Mouse (Mus musculus): ENCODE results near the gene Zfp202. TPM values are rescaled to one million over a fixed set of nuclear protein-coding genes. Genes with fewer than 3 reads are reported as not detected.
A peak's percentile ranks its signal among the peaks of the same experiment; 100 is the strongest.
"Not testable (repeated sequence)": the region's sequence is repeated elsewhere in the genome, so short reads cannot be mapped to it uniquely, and the experiment has no call there.

Gene Zfp202
- polyA plus RNA-seq (2016; fragmentation: Nextera tagmentation; extraction: Ambion mirVana), result 9.5 and 9.6 TPM in 2 replicates

GRCm38 (mm10) chr9:40192098-40193038 is at the start of gene Zfp202:
Zfp202 (plus strand) TSS chr9:40192316.
- H3K9ac ChIP-seq, result peak within 1 kb of the TSS; percentile 76
- H3K4me3 ChIP-seq, result peak within 1 kb of the TSS; percentile 72
- peak within 1 kb of the TSS; percentile 36 for H3K27ac ChIP-seq
- no peaks in the 10 kb centered on the region for H3K9me3 ChIP-seq
- peak; percentile 95 for ATAC-seq (ENCODE audit: insufficient number of reproducible peaks, insufficient read depth, low FRiP score, low TSS enrichment)
- H3K4me2 ChIP-seq (replicated peaks), result peak within 1 kb of the TSS; percentile 76
- 0% methylated on average over 59 of the region's 63 CpGs for WGBS
- H3K27me3 ChIP-seq, result no peaks in the 10 kb centered on the region
- H3K36me3 ChIP-seq, result no peaks in the 10 kb centered on the region
- peaks cover 7% of the 10 kb centered on the region for H3K4me1 ChIP-seq

DNA sequence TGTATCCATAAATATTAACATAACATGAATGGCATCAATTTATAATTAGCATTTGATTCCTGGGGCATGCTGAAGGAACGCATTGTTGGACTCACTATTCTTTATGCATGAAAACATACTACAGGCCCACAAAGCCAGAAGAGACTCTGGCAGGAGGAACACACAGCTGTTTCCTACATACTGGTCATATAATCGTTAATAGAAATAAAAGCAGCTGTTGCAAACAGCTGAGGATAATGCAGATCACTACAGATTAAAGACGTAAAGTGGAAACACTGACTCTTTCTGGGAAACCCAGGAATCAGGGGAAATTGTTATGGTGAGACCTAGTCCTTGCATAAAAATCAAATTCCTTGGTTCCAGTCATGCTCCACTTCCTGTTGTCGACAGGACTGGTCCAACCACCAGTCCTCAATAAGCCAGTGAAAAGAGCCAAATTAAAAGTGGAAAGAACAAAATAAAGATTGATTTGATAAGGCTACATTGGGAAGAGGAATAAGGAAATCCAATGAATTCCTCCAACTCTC is 36.9 kb upstream of the Zfp202 start:
- 68% methylated on average over 4 of the region's 4 CpGs for WGBS
- no peaks in the 10 kb centered on the region for H3K36me3 ChIP-seq
- H3K4me1 ChIP-seq, result no peaks in the 10 kb centered on the region
- H3K4me2 ChIP-seq (replicated peaks), result no peak overlapping the region
- no peak overlapping the region for H3K9ac ChIP-seq
- no peak overlapping the region for H3K27ac ChIP-seq
- no peak overlapping the region for H3K4me3 ChIP-seq
- ATAC-seq (ENCODE audit: insufficient number of reproducible peaks, insufficient read depth, low FRiP score, low TSS enrichment), result no peak
- no peaks in the 10 kb centered on the region for H3K27me3 ChIP-seq
- H3K9me3 ChIP-seq, result no peaks in the 10 kb centered on the region

DNA sequence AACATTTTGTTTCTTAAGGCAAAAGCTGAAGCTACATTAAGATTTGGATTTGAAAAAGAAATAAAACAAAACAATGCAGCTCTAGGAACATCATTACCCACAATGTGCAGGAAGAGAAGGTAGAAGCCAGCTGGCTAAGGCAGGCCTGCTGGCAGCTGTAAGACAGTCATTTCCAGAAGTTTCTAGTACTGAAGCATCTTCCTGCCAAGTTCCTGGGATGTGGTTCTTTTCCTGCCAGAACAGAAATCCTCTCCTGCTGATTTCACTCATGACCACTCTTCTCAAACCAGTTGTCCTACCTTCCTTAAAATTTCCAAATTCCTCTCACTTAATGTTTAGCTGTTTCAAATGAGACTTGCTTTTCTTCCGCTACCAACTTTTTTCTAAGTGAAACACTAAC is 25.7 kb upstream of the Zfp202 start:
- H3K9ac ChIP-seq, result no peak overlapping the region
- no peaks in the 10 kb centered on the region for H3K9me3 ChIP-seq
- H3K4me1 ChIP-seq, result no peaks in the 10 kb centered on the region
- ATAC-seq (ENCODE audit: insufficient number of reproducible peaks, insufficient read depth, low FRiP score, low TSS enrichment), result no peak
- 96% methylated on average over 1 of the region's 1 CpGs for WGBS
- H3K4me3 ChIP-seq, result no peak overlapping the region
- H3K4me2 ChIP-seq (replicated peaks), result no peak overlapping the region
- H3K27ac ChIP-seq, result no peak overlapping the region
- H3K36me3 ChIP-seq, result no peaks in the 10 kb centered on the region
- no peaks in the 10 kb centered on the region for H3K27me3 ChIP-seq

- Histone ChIP-seq H3K9me3 (no peaks in the 10 kb centered on the region), H3K9ac (no peak overlapping the region), H3K27me3 (no peaks in the 10 kb centered on the region), H3K4me2 (replicated peaks) (no peak overlapping the region), H3K27ac (no peak overlapping the region), H3K4me3 (no peak overlapping the region), H3K4me1 (no peaks in the 10 kb centered on the region), H3K36me3 (no peaks in the 10 kb centered on the region)
- WGBS, result 83% methylated on average over 6 of the region's 6 CpGs
- no peak for ATAC-seq (ENCODE audit: insufficient number of reproducible peaks, insufficient read depth, low FRiP score, low TSS enrichment)
These were observed 15.1 kb upstream of the Zfp202 start for GRCm38 (mm10) chr9:40177017-40177416.

- WGBS, result 86% methylated on average over 5 of the region's 5 CpGs
- H3K4me2 ChIP-seq (replicated peaks), result no peak within 1 kb of the TSS
- H3K9me3 ChIP-seq, result no peaks in the 10 kb centered on the region
- no peak within 1 kb of the TSS for H3K4me3 ChIP-seq
- ATAC-seq (ENCODE audit: insufficient number of reproducible peaks, insufficient read depth, low FRiP score, low TSS enrichment), result no peak
- H3K27me3 ChIP-seq, result no peaks in the 10 kb centered on the region
- no peak within 1 kb of the TSS for H3K9ac ChIP-seq
- H3K27ac ChIP-seq, result no peak within 1 kb of the TSS
- H3K36me3 ChIP-seq, result no peaks in the 10 kb centered on the region
- H3K4me1 ChIP-seq, result no peaks in the 10 kb centered on the region
These were observed 11.5 kb upstream of the Zfp202 start, which contains the start of gene Olfr986 for GRCm38 (mm10) chr9:40180620-40181019. Olfr986 (plus strand) TSS chr9:40180920.

GRCm38 (mm10) chr9:40185166-40185565 is 7.0 kb upstream of the Zfp202 start:
- not testable (repeated sequence) for H3K9me3 ChIP-seq; H3K9ac ChIP-seq; H3K4me3 ChIP-seq; H3K27ac ChIP-seq; H3K27me3 ChIP-seq; H3K4me2 ChIP-seq (replicated peaks); ATAC-seq (ENCODE audit: insufficient number of reproducible peaks, insufficient read depth, low FRiP score, low TSS enrichment); H3K36me3 ChIP-seq; H3K4me1 ChIP-seq
- WGBS, result 83% methylated on average over 2 of the region's 2 CpGs

DNA sequence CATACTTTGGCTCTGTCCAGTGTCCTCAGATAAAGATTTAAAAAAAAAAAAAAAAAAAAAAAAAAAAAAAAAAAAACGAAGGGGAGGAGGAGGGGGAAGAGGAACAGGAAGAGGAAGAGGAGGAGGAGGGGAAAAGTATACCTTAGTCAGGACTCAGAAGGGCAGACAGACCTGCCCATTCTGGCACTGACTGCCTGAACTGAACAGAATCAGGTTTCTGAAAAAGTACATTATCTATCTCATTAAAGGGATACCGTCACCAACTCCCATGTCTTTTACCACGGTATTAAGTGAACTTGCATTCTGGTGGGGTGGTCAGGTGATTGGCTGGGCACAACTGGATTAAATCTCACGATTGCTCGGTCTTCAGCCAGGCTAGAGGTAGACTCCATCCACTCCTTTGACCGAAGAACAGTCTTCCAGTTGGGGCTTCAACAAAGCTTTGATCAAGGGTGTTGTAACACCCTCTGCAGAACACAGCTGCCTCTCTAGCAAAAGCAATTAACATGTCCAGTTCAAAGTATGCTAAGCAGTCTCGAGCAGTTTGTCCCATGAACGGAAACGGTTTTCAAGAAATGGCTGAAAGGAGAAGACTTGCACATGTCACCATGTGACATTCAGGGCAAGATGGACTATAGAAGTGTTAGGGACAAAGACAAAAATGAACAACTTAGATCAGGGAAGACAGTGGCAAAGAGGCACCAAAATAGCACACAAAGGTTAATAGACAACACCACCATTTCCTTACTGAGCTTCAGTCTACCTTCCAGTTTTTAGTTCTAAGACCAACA is 835 bp upstream of the Zfp202 start:
- WGBS, result 95% methylated on average over 8 of the region's 9 CpGs

GRCm38 (mm10) chr9:40195981-40196380 is 3.9 kb downstream of the Zfp202 start:
- no peak for ATAC-seq (ENCODE audit: insufficient number of reproducible peaks, insufficient read depth, low FRiP score, low TSS enrichment)
- Histone ChIP-seq H3K4me1 (peaks cover 7% of the 10 kb centered on the region), H3K4me2 (replicated peaks) (no peak overlapping the region), H3K9ac (no peak overlapping the region), H3K9me3 (no peaks in the 10 kb centered on the region), H3K4me3 (no peak overlapping the region), H3K27me3 (no peaks in the 10 kb centered on the region), H3K36me3 (no peaks in the 10 kb centered on the region), H3K27ac (no peak overlapping the region)
- 83% methylated on average over 3 of the region's 3 CpGs for WGBS

More for the DNA sequence above, 835 bp upstream of the Zfp202 start:
- peak overlapping the region; percentile 72 for H3K4me3 ChIP-seq
- no peaks in the 10 kb centered on the region for H3K36me3 ChIP-seq
- no peaks in the 10 kb centered on the region for H3K9me3 ChIP-seq
- no peaks in the 10 kb centered on the region for H3K27me3 ChIP-seq
- H3K27ac ChIP-seq, result no peak overlapping the region
- peak overlapping the region; percentile 76 for H3K4me2 ChIP-seq (replicated peaks)
- H3K9ac ChIP-seq, result no peak overlapping the region
- ATAC-seq (ENCODE audit: insufficient number of reproducible peaks, insufficient read depth, low FRiP score, low TSS enrichment), result no peak
- peaks cover 7% of the 10 kb centered on the region for H3K4me1 ChIP-seq

GRCm38 (mm10) chr9:40206546-40206950 is 14.4 kb downstream of the Zfp202 start:
- Histone ChIP-seq H3K4me3 (no peak overlapping the region), H3K4me2 (replicated peaks) (no peak overlapping the region), H3K27me3 (no peaks in the 10 kb centered on the region), H3K4me1 (no peaks in the 10 kb centered on the region), H3K27ac (no peak overlapping the region), H3K9ac (no peak overlapping the region), H3K9me3 (no peaks in the 10 kb centered on the region), H3K36me3 (peaks cover 42% of the 10 kb centered on the region)
- ATAC-seq (ENCODE audit: insufficient number of reproducible peaks, insufficient read depth, low FRiP score, low TSS enrichment), result no peak
- 88% methylated on average over 5 of the region's 5 CpGs for WGBS

DNA sequence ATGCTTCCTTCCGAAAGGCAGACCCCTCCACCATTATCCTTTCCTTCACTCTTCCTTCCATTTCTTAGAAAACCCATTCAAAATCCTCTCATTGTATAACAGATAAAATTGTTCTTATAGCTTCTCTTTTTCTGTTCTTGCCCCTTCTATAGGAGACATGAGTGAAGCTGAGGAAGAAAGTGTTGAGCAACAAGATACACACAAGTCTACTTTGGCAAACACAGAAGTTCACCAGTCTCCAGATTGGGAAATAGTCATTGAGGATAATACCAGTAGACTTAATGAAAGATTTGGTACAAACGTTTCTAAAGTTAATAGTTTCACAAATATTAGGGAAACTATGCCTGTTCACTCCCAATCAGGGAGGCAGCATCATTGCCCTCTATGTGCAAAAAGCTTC is 18.6 kb downstream of the Zfp202 start:
- Histone ChIP-seq H3K27me3 (no peaks in the 10 kb centered on the region), H3K4me1 (no peaks in the 10 kb centered on the region), H3K4me3 (no peak overlapping the region), H3K9ac (no peak overlapping the region), H3K36me3 (peaks cover 54% of the 10 kb centered on the region), H3K4me2 (replicated peaks) (no peak overlapping the region), H3K9me3 (no peaks in the 10 kb centered on the region), H3K27ac (no peak overlapping the region)
- no peak for ATAC-seq (ENCODE audit: insufficient number of reproducible peaks, insufficient read depth, low FRiP score, low TSS enrichment)
- WGBS, result 88% methylated on average over 2 of the region's 2 CpGs

- 86% methylated on average over 5 of the region's 5 CpGs for WGBS
- H3K9ac ChIP-seq, result no peak overlapping the region
- H3K4me2 ChIP-seq (replicated peaks), result no peak overlapping the region
- H3K4me3 ChIP-seq, result no peak overlapping the region
- no peak overlapping the region for H3K27ac ChIP-seq
- ATAC-seq (ENCODE audit: insufficient number of reproducible peaks, insufficient read depth, low FRiP score, low TSS enrichment), result no peak
- H3K36me3 ChIP-seq, result peaks cover 36% of the 10 kb centered on the region
- H3K27me3 ChIP-seq, result no peaks in the 10 kb centered on the region
- no peaks in the 10 kb centered on the region for H3K9me3 ChIP-seq
- H3K4me1 ChIP-seq, result no peaks in the 10 kb centered on the region
These were observed 21.9 kb downstream of the Zfp202 start for GRCm38 (mm10) chr9:40214058-40214457.
